21 mouse cellular contexts compared by ENCODE assay signal in genomic region chr1:131811393-131811792, GRCm38 (mm10). TPM values are rescaled to one million over a fixed set of nuclear protein-coding genes. Genes with fewer than 3 reads are reported as not detected.
A peak's percentile ranks its signal among the peaks of the same experiment; 100 is the strongest.
DNase-seq lines count a peak whose midpoint lies in the region; ATAC-seq lines count a peak whose summit lies in the region.
"Had no signal": no experiment of that assay in that cellular context is flagged by ENCODE, and none has a peak within 500 bp of the region (broad histone marks: within the 10 kb centered on the region; RNA-seq: fewer than 3 reads in every experiment).

No protein-coding gene starts in this region.

- H3K36me3 ChIP-seq in heart, embryonic 10.5 days = no peaks in the 10 kb centered on the region
- H3K36me3 ChIP-seq: embryonic facial prominence, embryonic 10.5 days; embryonic facial prominence, embryonic 12.5 days; forebrain, embryonic 15.5 days had no signal

- no peak overlapping the region for H3K27ac ChIP-seq in heart, embryonic 10.5 days
- H3K27ac ChIP-seq: embryonic facial prominence, embryonic 10.5 days; embryonic facial prominence, embryonic 12.5 days; forebrain, embryonic 13.5 days; forebrain, embryonic 15.5 days had no signal

- no peak overlapping the region for H3K4me3 ChIP-seq in heart, embryonic 10.5 days
- H3K4me3 ChIP-seq: embryonic facial prominence, embryonic 10.5 days; embryonic facial prominence, embryonic 12.5 days; forebrain, embryonic 13.5 days; forebrain, embryonic 15.5 days had no signal

- no peaks in the 10 kb centered on the region for H3K9me3 ChIP-seq in heart, embryonic 10.5 days
- H3K9me3 ChIP-seq: embryonic facial prominence, embryonic 10.5 days; embryonic facial prominence, embryonic 12.5 days; forebrain, embryonic 13.5 days; forebrain, embryonic 15.5 days had no signal

- peak; percentile 70; the same call in 1 of the 2 replicates for ATAC-seq in frontal cortex, adult (ENCODE audit: low TSS enrichment)
- ATAC-seq: activated CD4-positive, CD25-positive, alpha-beta regulatory T cell, adult 4 months; forebrain, embryonic 13.5 days; forebrain, embryonic 15.5 days; forebrain, postnatal 0 days; Patski had no signal

- H3K4me1 ChIP-seq in heart, embryonic 10.5 days = peaks cover 3% of the 10 kb centered on the region; the same call in 1 of the 2 replicates
- H3K4me1 ChIP-seq: embryonic facial prominence, embryonic 12.5 days; forebrain, embryonic 13.5 days; forebrain, embryonic 15.5 days had no signal

- WGBS in heart, embryonic 10.5 days = 64% methylated on average over 1 of the region's 1 CpGs

- no peak for DNase-seq in frontal cortex, postnatal 10 days (ENCODE audit: low spot score in 2 of 2)
- peak; percentile 55 for DNase-seq in heart, embryonic 10.5 days (ENCODE audit: low spot score)
- no peak for DNase-seq in heart, adult 8-10 months (ENCODE audit: low spot score)
- DNase-seq in urinary bladder, postnatal 4 days (ENCODE audit: low spot score in 2 of 2) = no peak
- DNase-seq: adrenal gland, adult 8-10 months; adrenal gland, postnatal 14 days; adrenal gland, postnatal 36 days; cerebellum, adult 11-12 months; cerebellum, adult 2 months; cerebellum, adult 9-10 months; cerebellum, postnatal 10 days; cerebellum, postnatal 25 days; forebrain, postnatal 0 days had no signal

- peaks cover 13% of the 10 kb centered on the region; the same call in 1 of the 2 replicates for H3K27me3 ChIP-seq in heart, embryonic 10.5 days (ENCODE audit: insufficient read depth, poor library complexity, severe bottlenecking)
- H3K27me3 ChIP-seq: embryonic facial prominence, embryonic 12.5 days; forebrain, embryonic 13.5 days; forebrain, embryonic 15.5 days had no signal

RNA-seq across cellular contexts. Expression of gene Pm20d1, which starts 14.2 kb away (rescaled TPM):
- 2.1 and 3.1 TPM in 2 replicates for polyA plus RNA-seq in heart, embryonic 10.5 days (2016; fragmentation: Nextera tagmentation; extraction: Ambion mirVana)
- 10 to 100 TPM in 1 of 4 experiments, 1 to 10 TPM in 3; 7.1 to 10.1 (median 8.0) TPM for total RNA-seq in heart, adult 8-10 months (2022)
- total RNA-seq: MEL had no signal
- polyA plus RNA-seq: activated CD4-positive, CD25-positive, alpha-beta regulatory T cell, adult 4 months; Patski had no signal

RNA-seq across cellular contexts. Expression of gene Slc41a1, which starts 15.9 kb away (rescaled TPM):
- polyA plus RNA-seq in heart, embryonic 10.5 days (2016; fragmentation: Nextera tagmentation; extraction: Ambion mirVana) = 8.8 and 9.6 TPM in 2 replicates
- total RNA-seq in heart, adult 8-10 months (2022) = 10 to 100 TPM; 51.3 to 79.6 (median 60.3) TPM

RNA-seq across cellular contexts. Expression of gene Rab29, which starts 55.6 kb away (rescaled TPM):
- polyA plus RNA-seq in heart, embryonic 10.5 days (2016; fragmentation: Nextera tagmentation; extraction: Ambion mirVana) = 10.3 and 11.6 TPM in 2 replicates
- 10 to 100 TPM in 3 of 4 experiments, 1 to 10 TPM in 1; 8.9 to 13.5 (median 10.5) TPM for total RNA-seq in heart, adult 8-10 months (2022)
